Mouse (Mus musculus) forebrain, embryonic 12.5 days (tissue): ENCODE measurements around the gene Ptbp1. TPM values are rescaled to one million over a fixed set of nuclear protein-coding genes. Genes with fewer than 3 reads are reported as not detected.
A peak's percentile ranks its signal among the peaks of the same experiment; 100 is the strongest.

ENCODE experiments used
- ATAC-seq: fragments of 200-750 bp; cut with Nextera tagmentation; 2 replicates; pipeline ENCODE4 v1.8.0; 2017; ENCODE audit warnings: moderate TSS enrichment; ENCODE audit not compliant: low FRiP score
- H3K27ac ChIP-seq: fragments of 300-500 bp; sonication (generic); 2 replicates; pipeline ENCODE4 v1.5.1; 2016; ENCODE audit warnings: mild to moderate bottlenecking
- H3K27me3 ChIP-seq: fragments of 300-500 bp; sonication (generic); 2 replicates; pipeline ENCODE4 v1.6.1; 2016; ENCODE audit warnings: mild to moderate bottlenecking
- H3K36me3 ChIP-seq: fragments of 300-500 bp; sonication (generic); replicated peaks from 2 replicates; pipeline ENCODE4 v1.6.1; 2016; ENCODE audit warnings: mild to moderate bottlenecking
- H3K4me1 ChIP-seq: fragments of 300-500 bp; sonication (generic); 2 replicates; pipeline ENCODE4 v1.6.1; 2016
- H3K4me2 ChIP-seq: fragments of 300-500 bp; sonication (generic); 2 replicates; pipeline ENCODE4 v1.6.1; 2016; ENCODE audit warnings: mild to moderate bottlenecking, moderate library complexity
- H3K4me3 ChIP-seq: fragments of 300-500 bp; sonication (generic); replicated peaks from 2 replicates; pipeline ENCODE4 v1.5.1; 2016; ENCODE audit warnings: mild to moderate bottlenecking
- H3K9ac ChIP-seq: fragments of 300-500 bp; sonication (generic); 2 replicates; pipeline ENCODE4 v1.6.1; 2016; ENCODE audit warnings: mild to moderate bottlenecking
- H3K9me3 ChIP-seq: fragments of 300-500 bp; sonication (generic); 2 replicates; pipeline ENCODE4 v1.6.1; 2016
- WGBS: fragments of 180-500 bp; shearing (Covaris S2); methylation state at CpG from one replicate; pipeline ENCODE4 v1.1.7; 2016; 5-methylcytosine and 5-hydroxymethylcytosine counted together
- polyA plus RNA-seq: library from polyadenylated mRNA; unstranded; fragments of >200 nt; fragmentation: Nextera tagmentation; extraction: Ambion mirVana; gene quantifications from 2 replicates; pipeline ENCODE4 v1.2.1, GENCODE M21; 2016

Ptbp1 gene
- polyA plus RNA-seq, 1 experiment from 2014 or later: 223 TPM

GRCm38 (mm10) chr10:79862049-79862788, 8.0 kb downstream of the Ptbp1 start:
- no peak for ATAC-seq
- no peak overlapping the region for H3K27ac ChIP-seq
- WGBS: 83% methylated on average over 23 of the region's 23 CpGs
- H3K4me2 ChIP-seq: no peak overlapping the region
- peaks cover 31% of the 10 kb centered on the region for H3K4me1 ChIP-seq
- peaks cover 100% of the 10 kb centered on the region for H3K36me3 ChIP-seq
- H3K4me3 ChIP-seq: no peak overlapping the region
- H3K9me3 ChIP-seq: no peaks in the 10 kb centered on the region
- no peaks in the 10 kb centered on the region for H3K27me3 ChIP-seq
- H3K9ac ChIP-seq: no peak overlapping the region

- Histone ChIP-seq H3K27me3 (no peaks in the 10 kb centered on the region), H3K9me3 (no peaks in the 10 kb centered on the region), H3K4me2 (no peak overlapping the region), H3K9ac (no peak overlapping the region), H3K4me1 (peaks cover 23% of the 10 kb centered on the region), H3K4me3 (no peak overlapping the region), H3K36me3 (peaks cover 96% of the 10 kb centered on the region), H3K27ac (no peak overlapping the region)
- WGBS: 80% methylated on average over 10 of the region's 10 CpGs
- no peak for ATAC-seq
These were observed 8.7 kb downstream of the Ptbp1 start for GRCm38 (mm10) chr10:79862925-79863324.

DNA sequence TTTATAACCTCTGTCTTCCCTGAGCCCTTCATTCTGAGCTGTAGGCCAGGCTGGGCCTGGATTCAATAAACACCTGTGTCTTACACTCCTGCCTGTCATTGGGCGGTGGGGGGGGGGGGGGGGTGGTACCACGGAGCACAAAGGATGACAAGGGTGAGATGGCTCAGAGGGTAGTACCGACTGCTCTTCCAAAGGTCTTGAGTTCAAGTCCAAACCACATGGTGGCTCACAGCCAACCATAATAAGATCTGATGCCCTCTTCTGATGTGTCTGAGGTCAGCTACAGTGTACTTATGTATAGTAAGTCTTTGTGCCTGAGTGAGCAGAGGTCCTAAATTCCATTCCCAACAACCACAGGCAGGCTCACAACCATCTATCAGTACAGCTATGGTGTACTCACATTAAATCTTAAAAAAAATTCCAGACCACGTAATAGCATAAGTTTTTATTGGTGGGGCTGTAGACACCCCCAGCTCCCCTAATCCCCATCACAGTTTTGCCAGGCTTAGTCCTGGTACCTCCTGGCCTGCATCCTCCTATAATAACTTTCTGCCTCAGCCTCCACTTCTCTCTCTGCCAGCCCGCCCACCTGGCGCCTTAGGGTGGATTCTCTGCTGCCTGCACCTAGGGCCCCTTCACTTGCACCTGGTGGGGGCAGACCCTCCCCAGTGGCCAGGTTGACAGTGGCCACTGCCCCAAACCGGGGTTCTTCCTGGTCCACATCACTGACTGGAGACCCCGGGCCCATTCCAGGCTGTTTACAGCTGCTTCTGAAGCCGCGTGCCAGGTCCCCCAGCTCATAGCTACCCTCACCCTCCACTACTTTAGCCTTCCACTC, 10.3 kb downstream of the Ptbp1 start:
- H3K4me3 ChIP-seq: no peak overlapping the region
- H3K4me1 ChIP-seq: peaks cover 20% of the 10 kb centered on the region; the same call in 1 of the 2 replicates
- H3K27me3 ChIP-seq: no peaks in the 10 kb centered on the region
- no peak overlapping the region for H3K9ac ChIP-seq
- ATAC-seq: peak; percentile 28
- WGBS: 56% methylated on average over 10 of the region's 10 CpGs
- H3K9me3 ChIP-seq: no peaks in the 10 kb centered on the region
- peaks cover 87% of the 10 kb centered on the region for H3K36me3 ChIP-seq
- H3K27ac ChIP-seq: peak overlapping the region; percentile 51; the same call in 1 of the 2 replicates
- H3K4me2 ChIP-seq: no peak overlapping the region

DNA sequence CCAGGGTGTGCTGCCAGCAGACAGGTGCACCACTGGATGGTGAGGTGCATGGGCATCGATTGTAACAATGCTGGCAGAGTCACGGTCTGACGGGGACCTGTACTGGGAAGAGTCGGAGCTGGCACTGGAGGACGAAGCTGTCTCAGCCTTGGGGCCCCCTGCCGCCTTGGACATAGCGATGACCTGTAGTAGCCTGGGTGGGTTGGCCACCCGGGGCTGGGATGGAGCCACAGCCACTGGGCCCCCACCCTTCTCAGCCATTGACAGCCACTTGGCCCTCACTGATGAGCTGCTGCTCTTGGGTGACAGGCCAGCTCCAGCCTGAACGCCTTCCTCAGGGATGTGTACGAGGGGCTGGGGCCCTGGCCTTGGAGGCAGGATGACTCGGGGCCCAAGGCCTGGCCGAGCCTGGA, 11.0 kb downstream of the Ptbp1 start:
- H3K9ac ChIP-seq: no peak overlapping the region
- peaks cover 22% of the 10 kb centered on the region; the same call in 1 of the 2 replicates for H3K4me1 ChIP-seq
- no peaks in the 10 kb centered on the region for H3K9me3 ChIP-seq
- 68% methylated on average over 12 of the region's 12 CpGs for WGBS
- H3K36me3 ChIP-seq: peaks cover 86% of the 10 kb centered on the region
- H3K27me3 ChIP-seq: no peaks in the 10 kb centered on the region
- no peak overlapping the region for H3K4me3 ChIP-seq
- no peak overlapping the region for H3K4me2 ChIP-seq
- peak overlapping the region; percentile 51 for H3K27ac ChIP-seq
- 0 out of 2 replicates have a peak, but pooled peaks have one; percentile 12 for ATAC-seq

GRCm38 (mm10) chr10:79865801-79866295, 11.6 kb downstream of the Ptbp1 start:
- no peak for ATAC-seq
- H3K4me2 ChIP-seq: no peak overlapping the region
- no peaks in the 10 kb centered on the region for H3K9me3 ChIP-seq
- H3K27ac ChIP-seq: peak overlapping the region; percentile 51; the same call in 1 of the 2 replicates
- WGBS: 84% methylated on average over 19 of the region's 19 CpGs
- H3K36me3 ChIP-seq: peaks cover 83% of the 10 kb centered on the region
- no peak overlapping the region for H3K4me3 ChIP-seq
- H3K4me1 ChIP-seq: peaks cover 18% of the 10 kb centered on the region
- H3K27me3 ChIP-seq: no peaks in the 10 kb centered on the region
- H3K9ac ChIP-seq: no peak overlapping the region

GRCm38 (mm10) chr10:79866601-79867000, 12.4 kb downstream of the Ptbp1 start:
- ATAC-seq: no peak
- Histone ChIP-seq H3K4me1 (peaks cover 21% of the 10 kb centered on the region), H3K9ac (no peak overlapping the region), H3K27ac (no peak overlapping the region), H3K36me3 (peaks cover 83% of the 10 kb centered on the region), H3K4me2 (no peak overlapping the region), H3K9me3 (no peaks in the 10 kb centered on the region), H3K27me3 (no peaks in the 10 kb centered on the region), H3K4me3 (no peak overlapping the region)
- 87% methylated on average over 11 of the region's 11 CpGs for WGBS

GRCm38 (mm10) chr10:79871845-79872244, 17.6 kb downstream of the Ptbp1 start:
- H3K27ac ChIP-seq: no peak overlapping the region
- peaks cover 37% of the 10 kb centered on the region for H3K36me3 ChIP-seq
- 83% methylated on average over 8 of the region's 8 CpGs for WGBS
- no peaks in the 10 kb centered on the region for H3K9me3 ChIP-seq
- H3K4me2 ChIP-seq: peak overlapping the region; percentile 71
- no peak for ATAC-seq
- H3K27me3 ChIP-seq: no peaks in the 10 kb centered on the region
- peaks cover 44% of the 10 kb centered on the region for H3K4me1 ChIP-seq
- H3K9ac ChIP-seq: peak overlapping the region; percentile 1; the same call in 1 of the 2 replicates
- H3K4me3 ChIP-seq: peak overlapping the region; percentile 10; the same call in 1 of the 2 replicates

- 49% methylated on average over 3 of the region's 3 CpGs for WGBS
- H3K27ac ChIP-seq: peak overlapping the region; percentile 93
- peak overlapping the region; percentile 95 for H3K9ac ChIP-seq
- peak overlapping the region; percentile 71 for H3K4me2 ChIP-seq
- no peaks in the 10 kb centered on the region for H3K9me3 ChIP-seq
- ATAC-seq: no peak
- H3K27me3 ChIP-seq: peaks cover 4% of the 10 kb centered on the region; the same call in 1 of the 2 replicates
- peak overlapping the region; percentile 76 for H3K4me3 ChIP-seq
- peaks cover 44% of the 10 kb centered on the region for H3K4me1 ChIP-seq
- H3K36me3 ChIP-seq: peaks cover 29% of the 10 kb centered on the region
These were observed 18.6 kb downstream of the Ptbp1 start for GRCm38 (mm10) chr10:79872862-79873261.

GRCm38 (mm10) chr10:79873313-79873712, 19.1 kb downstream of the Ptbp1 start:
- ATAC-seq: no peak
- peak overlapping the region; percentile 95 for H3K9ac ChIP-seq
- H3K4me1 ChIP-seq: peaks cover 44% of the 10 kb centered on the region
- peaks cover 29% of the 10 kb centered on the region for H3K36me3 ChIP-seq
- WGBS: 4% methylated on average over 6 of the region's 6 CpGs
- peak overlapping the region; percentile 71 for H3K4me2 ChIP-seq
- peaks cover 7% of the 10 kb centered on the region; the same call in 1 of the 2 replicates for H3K27me3 ChIP-seq
- H3K9me3 ChIP-seq: no peaks in the 10 kb centered on the region
- H3K4me3 ChIP-seq: peak overlapping the region; percentile 76
- peak overlapping the region; percentile 93 for H3K27ac ChIP-seq

GRCm38 (mm10) chr10:79873715-79874289, 19.6 kb downstream of the Ptbp1 start:
- H3K36me3 ChIP-seq: peaks cover 29% of the 10 kb centered on the region
- 0 out of 2 replicates have a peak, but pooled peaks have one; percentile 13 for ATAC-seq
- H3K27ac ChIP-seq: peak overlapping the region; percentile 93
- H3K9me3 ChIP-seq: no peaks in the 10 kb centered on the region
- peak overlapping the region; percentile 71 for H3K4me2 ChIP-seq
- peaks cover 44% of the 10 kb centered on the region for H3K4me1 ChIP-seq
- peaks cover 7% of the 10 kb centered on the region; the same call in 1 of the 2 replicates for H3K27me3 ChIP-seq
- 1% methylated on average over 26 of the region's 26 CpGs for WGBS
- H3K4me3 ChIP-seq: peak overlapping the region; percentile 76
- H3K9ac ChIP-seq: peak overlapping the region; percentile 95

DNA sequence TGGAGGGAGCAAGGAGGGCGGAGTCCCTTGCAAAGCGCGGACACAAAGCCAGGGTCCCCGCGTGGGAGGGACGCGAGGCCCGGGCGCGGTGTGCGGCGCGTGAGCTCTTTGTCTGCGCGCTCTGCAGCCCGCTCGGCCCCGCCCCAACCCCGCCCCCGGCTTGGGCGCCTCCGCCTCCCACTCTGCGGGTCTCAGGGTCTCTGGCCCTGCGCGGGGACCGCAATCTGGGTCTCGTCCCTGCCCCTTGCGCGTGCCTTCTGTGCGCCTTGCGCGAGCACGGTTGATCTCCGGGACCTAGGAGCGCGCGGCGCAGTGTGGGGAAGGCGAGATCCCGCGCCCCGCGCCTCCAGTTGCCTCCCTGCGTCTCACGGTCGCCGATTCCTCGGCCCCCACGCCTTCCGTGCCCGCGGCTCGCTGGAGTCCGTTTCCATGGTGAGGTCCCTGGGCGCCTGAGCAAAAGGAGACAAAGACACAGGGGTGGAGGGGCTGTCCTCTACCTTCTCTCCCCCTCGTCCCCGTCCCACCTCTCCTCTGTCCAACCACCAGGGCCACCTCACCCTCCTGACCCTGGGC, 20.1 kb downstream of the Ptbp1 start, which contains the start of the genes Prtn3 and Plppr3:
Prtn3 (plus strand) TSS at position 187 of the 573 bp plus-strand sequence.
Plppr3 (minus strand) TSS at position 345 of the 573 bp plus-strand sequence.
- H3K4me1 ChIP-seq: peaks cover 39% of the 10 kb centered on the region
- H3K36me3 ChIP-seq: peaks cover 24% of the 10 kb centered on the region
- 0% methylated on average over 49 of the region's 57 CpGs for WGBS
- peak within 1 kb of the TSS; percentile 95 for H3K9ac ChIP-seq
- H3K27me3 ChIP-seq: peaks cover 7% of the 10 kb centered on the region; the same call in 1 of the 2 replicates
- H3K9me3 ChIP-seq: no peaks in the 10 kb centered on the region
- peak; percentile 95 for ATAC-seq
- peak within 1 kb of the TSS; percentile 71 for H3K4me2 ChIP-seq
- H3K4me3 ChIP-seq: peak within 1 kb of the TSS; percentile 76
- peak within 1 kb of the TSS; percentile 93 for H3K27ac ChIP-seq
